14 mouse cellular contexts compared by ENCODE assay signal in genomic region chr6:55391814-55392213, GRCm38 (mm10). TPM values are rescaled to one million over a fixed set of nuclear protein-coding genes. Genes with fewer than 3 reads are reported as not detected.
DNase-seq lines count a peak whose midpoint lies in the region; ATAC-seq lines count a peak whose summit lies in the region.
"Had no signal": no experiment of that assay in that cellular context is flagged by ENCODE, and none has a peak within 500 bp of the region (broad histone marks: within the 10 kb centered on the region; RNA-seq: fewer than 3 reads in every experiment).

No protein-coding gene starts in this region.

- no peak overlapping the region for H3K9ac ChIP-seq in hindbrain, embryonic 11.5 days (ENCODE audit: low read depth, low read length)
- H3K9ac ChIP-seq: embryonic facial prominence, embryonic 13.5 days; heart, embryonic 15.5 days; limb, embryonic 13.5 days had no signal

- H3K27ac ChIP-seq in hindbrain, embryonic 11.5 days (ENCODE audit: low read depth, low read length) = no peak overlapping the region
- H3K27ac ChIP-seq: embryonic facial prominence, embryonic 13.5 days; heart, embryonic 15.5 days; kidney, postnatal 0 days; limb, embryonic 13.5 days; stomach, postnatal 0 days had no signal

- no peak overlapping the region for H3K4me3 ChIP-seq in hindbrain, embryonic 11.5 days (ENCODE audit: low read depth, low read length)
- H3K4me3 ChIP-seq: embryonic facial prominence, embryonic 13.5 days; heart, embryonic 15.5 days; limb, embryonic 13.5 days had no signal

- intact Hi-C loops in left cerebral cortex, postnatal 14 days (cut with DNase I) = loop anchor here (2.0 to 10.0 kb wide), 2 partner anchors 113 to 563 kb away; no protein-coding TSS in a partner anchor

- H3K4me2 ChIP-seq in hindbrain, embryonic 11.5 days (replicated peaks; ENCODE audit: low read depth, low read length) = no peak overlapping the region
- H3K4me2 ChIP-seq: embryonic facial prominence, embryonic 13.5 days; heart, embryonic 15.5 days; limb, embryonic 13.5 days had no signal

- H3K27me3 ChIP-seq in hindbrain, embryonic 11.5 days (ENCODE audit: control insufficient read depth, insufficient read depth, low read length) = no peaks in the 10 kb centered on the region

- peak; percentile 51 for ATAC-seq in hindbrain, embryonic 11.5 days (ENCODE audit: low FRiP score)

- DNase-seq in MN1 (ENCODE audit: low spot score) (peak; percentile 31), R1 (ENCODE audit: low read depth, low spot score) (peak; percentile 18)
- peak; percentile 75 for DNase-seq in hindbrain, embryonic 11.5 days (ENCODE audit: low spot score)
- DNase-seq in mesoderm, embryonic 11.5 days (ENCODE audit: low read depth, low spot score) = peak; percentile 79
- no peak for DNase-seq in right cerebral cortex, postnatal 36 days (ENCODE audit: low spot score in 2 of 2)
- DNase-seq in left cerebral cortex, postnatal 14 days (ENCODE audit: low spot score in 2 of 2) = no peak
- no peak for DNase-seq in right cerebral cortex, postnatal 25 days

- WGBS in hindbrain, embryonic 11.5 days = 31% methylated on average over 4 of the region's 4 CpGs

- H3K36me3 ChIP-seq in hindbrain, embryonic 11.5 days (ENCODE audit: control insufficient read depth, insufficient read depth, low read length) = no peaks in the 10 kb centered on the region
- H3K36me3 ChIP-seq: embryonic facial prominence, embryonic 13.5 days; heart, embryonic 15.5 days; limb, embryonic 13.5 days had no signal

- peaks cover 2% of the 10 kb centered on the region; the same call in 1 of the 2 replicates for H3K4me1 ChIP-seq in hindbrain, embryonic 11.5 days (replicated peaks; ENCODE audit: control insufficient read depth, insufficient read depth, low read length)

- H3K9me3 ChIP-seq in hindbrain, embryonic 11.5 days (ENCODE audit: control insufficient read depth, low read length) = no peaks in the 10 kb centered on the region
- H3K9me3 ChIP-seq: embryonic facial prominence, embryonic 13.5 days; heart, embryonic 15.5 days; limb, embryonic 13.5 days had no signal

RNA-seq across cellular contexts. Expression of gene Ghrhr, which starts 15.7 kb away (rescaled TPM):
- polyA plus RNA-seq in hindbrain, embryonic 11.5 days (2014; fragmentation: Nextera tagmentation; extraction: Ambion mirVana) = not detected in 2 replicates
- not detected for total RNA-seq in left cerebral cortex, postnatal 14 days (2021)
- total RNA-seq: layer of hippocampus, postnatal 14 days had no signal
- polyA plus RNA-seq: embryonic facial prominence, embryonic 13.5 days; heart, embryonic 15.5 days; limb, embryonic 13.5 days; liver, embryonic 16.5 days; stomach, postnatal 0 days had no signal

RNA-seq across cellular contexts. Expression of gene Aqp1, which starts 55.6 kb away (rescaled TPM):
- polyA plus RNA-seq in hindbrain, embryonic 11.5 days (2014; fragmentation: Nextera tagmentation; extraction: Ambion mirVana) = 0.46 and 0.56 TPM in 2 replicates
- total RNA-seq in left cerebral cortex, postnatal 14 days (2021) = 1 to 10 TPM; 2.0 to 2.5 TPM

RNA-seq across cellular contexts. Expression of gene Adcyap1r1, which starts 60.0 kb away (rescaled TPM):
- 21.1 and 21.6 TPM in 2 replicates for polyA plus RNA-seq in hindbrain, embryonic 11.5 days (2014; fragmentation: Nextera tagmentation; extraction: Ambion mirVana)
- 100 to 1,000 TPM; 113 to 126 TPM for total RNA-seq in left cerebral cortex, postnatal 14 days (2021)

Comparison
In these comparisons a context has a peak if more than half of its experiments do, and no peak if none do; other contexts are left out.
1. DNase-seq: peak in MN1 (single experiment), R1 (single experiment), hindbrain, embryonic 11.5 days (single experiment) and mesoderm, embryonic 11.5 days (single experiment); none in right cerebral cortex, postnatal 36 days (0 of 2), left cerebral cortex, postnatal 14 days (0 of 2) and right cerebral cortex, postnatal 25 days (single experiment).